Mouse (Mus musculus) cerebellum, adult (tissue): ENCODE results near the gene Fstl3.
A peak's percentile ranks its signal among the peaks of the same experiment; 100 is the strongest.

ENCODE experiments used
- ATAC-seq: cut with Nextera tagmentation; 2 replicates; pipeline ENCODE4 v1.9.2; 2017; ENCODE audit warnings: mild to moderate bottlenecking, moderate library complexity, mixed read lengths; ENCODE audit not compliant: insufficient number of reproducible peaks, low FRiP score, low TSS enrichment

The Fstl3 gene

GRCm38 (mm10) chr10:79806972-79807371 is 29.9 kb downstream of the Fstl3 start:
- no peak for ATAC-seq

- peak; percentile 21; the same call in 1 of the 2 replicates for ATAC-seq
These were observed 30.8 kb downstream of the Fstl3 start for GRCm38 (mm10) chr10:79807826-79808225.

- no peak for ATAC-seq
These were observed 31.7 kb downstream of the Fstl3 start for GRCm38 (mm10) chr10:79808728-79809127.

DNA sequence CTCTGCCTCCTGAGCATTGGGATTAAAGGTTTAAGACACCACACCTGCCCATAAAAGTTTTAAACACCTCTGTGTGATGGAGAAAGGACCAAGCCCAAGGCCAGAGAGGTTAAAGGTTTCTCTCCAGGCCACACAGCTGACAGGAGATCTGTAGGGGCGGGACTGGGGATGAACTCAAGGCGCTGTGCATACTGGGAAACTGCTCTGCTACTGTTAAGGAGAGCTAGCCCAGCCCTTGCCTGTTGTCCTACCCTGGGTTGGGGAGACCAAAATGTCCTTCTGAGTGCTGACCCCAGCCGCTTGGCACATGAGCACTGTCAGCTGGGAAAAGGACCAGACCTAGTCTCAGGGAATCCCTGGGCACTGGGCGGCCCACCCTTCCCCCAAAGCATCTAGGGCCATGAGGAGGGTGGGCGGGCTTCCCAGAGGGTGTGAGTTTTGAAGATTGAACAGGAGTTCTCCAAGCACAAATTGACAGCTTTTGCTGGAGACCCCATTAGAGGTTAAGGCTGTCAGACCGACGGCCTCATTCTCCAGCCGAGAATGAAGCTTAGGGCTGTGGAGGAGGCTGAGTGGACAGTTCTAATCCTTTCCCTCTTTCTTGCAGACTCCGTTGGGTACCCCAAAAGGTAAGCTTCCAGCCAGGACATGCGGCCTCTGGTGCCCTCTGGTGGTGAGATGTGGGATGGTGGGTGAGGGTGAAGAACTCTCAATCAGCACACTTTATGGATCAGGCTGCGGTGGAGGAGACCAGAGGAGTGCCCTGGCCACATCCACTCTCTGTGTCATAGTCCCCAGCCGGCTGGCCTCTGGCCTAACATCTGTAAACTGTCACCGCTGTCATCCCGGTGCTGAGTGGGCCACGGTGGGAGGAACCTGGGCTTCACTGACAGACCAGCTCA is 34.9 kb downstream of the Fstl3 start:
- peak; percentile 46; the same call in 1 of the 2 replicates for ATAC-seq

- no peak for ATAC-seq
These were observed 37.3 kb downstream of the Fstl3 start for GRCm38 (mm10) chr10:79814271-79814842.

DNA sequence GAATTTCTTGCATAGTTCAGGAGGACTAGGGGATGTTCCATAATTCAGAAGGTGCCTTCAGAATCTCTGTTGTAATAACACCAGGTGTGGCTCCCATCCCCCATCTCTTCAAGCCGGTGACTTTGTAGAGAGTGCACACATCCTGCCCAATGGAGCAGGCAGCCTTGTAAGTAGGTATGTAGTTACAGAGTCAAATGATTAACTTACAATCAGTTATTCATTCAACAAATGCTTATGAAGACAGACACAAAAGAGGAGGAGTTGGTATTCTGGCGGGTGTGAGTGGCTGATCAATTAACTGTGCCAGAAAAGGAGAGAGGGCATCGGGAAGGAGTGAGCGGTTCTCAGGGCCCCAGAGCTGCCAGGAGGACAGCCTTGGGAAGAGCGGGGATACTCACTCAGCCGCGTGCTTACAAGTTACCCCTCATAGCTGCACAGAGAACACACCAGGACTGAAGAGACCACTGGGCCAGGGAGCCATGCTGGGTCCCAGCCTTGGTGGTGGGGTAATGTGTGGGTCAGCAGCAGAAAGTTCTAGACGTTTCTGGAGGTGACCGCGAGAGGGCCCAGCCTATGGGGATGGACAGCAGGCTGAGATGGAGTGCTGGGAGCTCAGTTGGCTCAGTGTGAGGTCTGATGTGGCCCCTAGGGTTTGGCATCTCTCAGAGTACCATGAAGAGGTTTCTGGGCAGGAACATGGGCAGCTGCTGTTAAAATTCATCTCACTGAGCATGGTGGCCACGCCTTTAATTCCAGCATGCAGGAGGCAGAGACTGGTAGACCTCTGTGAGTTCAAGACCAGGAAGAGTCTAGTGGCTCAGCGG is 38.8 kb downstream of the Fstl3 start:
- ATAC-seq: no peak

GRCm38 (mm10) chr10:79817111-79817510 is 40.0 kb downstream of the Fstl3 start:
- ATAC-seq: no peak

- no peak for ATAC-seq
These were observed 41.2 kb downstream of the Fstl3 start for GRCm38 (mm10) chr10:79818225-79818624.

- ATAC-seq: no peak
These were observed 42.5 kb downstream of the Fstl3 start for GRCm38 (mm10) chr10:79819606-79820005.

GRCm38 (mm10) chr10:79820277-79820676 is 43.2 kb downstream of the Fstl3 start:
- ATAC-seq: no peak

GRCm38 (mm10) chr10:79820782-79821181 is 43.7 kb downstream of the Fstl3 start, which contains the start of gene Misp:
Gene Misp (plus strand): TSS chr10:79820989.
- no peak for ATAC-seq

DNA sequence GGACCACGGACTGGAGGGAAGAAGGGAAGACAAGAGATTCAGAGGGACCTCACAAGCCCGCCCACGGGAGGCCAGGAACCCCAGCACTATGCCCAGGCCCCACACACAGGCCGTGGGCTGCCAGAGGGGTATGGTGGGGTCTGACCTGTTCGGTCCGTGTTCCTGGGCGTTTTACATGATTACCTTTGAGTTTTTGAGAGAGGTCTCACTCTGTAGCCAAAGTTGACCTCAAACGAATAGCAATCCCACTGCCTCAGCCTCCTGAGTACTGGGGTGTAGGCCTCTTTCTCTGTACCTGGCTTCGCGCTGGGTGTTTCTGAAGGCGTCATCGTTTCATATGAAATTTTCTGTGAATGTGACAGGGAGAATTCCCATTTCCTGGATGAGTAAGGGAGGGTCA is 44.7 kb downstream of the Fstl3 start:
- no peak for ATAC-seq

DNA sequence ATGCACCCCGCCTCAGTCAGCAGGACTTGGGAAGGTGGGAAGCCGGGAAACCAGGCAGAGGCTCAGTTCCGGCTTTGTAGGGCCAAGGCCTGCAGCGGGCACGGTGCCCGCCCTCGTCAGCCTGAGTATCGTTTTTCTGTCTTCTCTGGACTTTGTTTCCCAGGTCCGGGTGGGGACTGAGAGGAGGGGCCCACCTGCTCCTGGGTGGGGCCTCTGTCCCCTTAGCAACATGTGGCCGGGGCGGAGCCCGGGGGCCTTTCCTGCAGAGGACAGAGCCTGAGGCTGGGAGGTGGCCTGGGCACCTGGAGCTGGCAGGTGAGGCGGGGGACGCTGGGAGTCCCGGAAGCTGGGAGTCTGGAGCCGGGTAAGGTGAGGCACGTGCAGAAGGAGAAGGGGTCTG is 45.3 kb downstream of the Fstl3 start:
- ATAC-seq: no peak

DNA sequence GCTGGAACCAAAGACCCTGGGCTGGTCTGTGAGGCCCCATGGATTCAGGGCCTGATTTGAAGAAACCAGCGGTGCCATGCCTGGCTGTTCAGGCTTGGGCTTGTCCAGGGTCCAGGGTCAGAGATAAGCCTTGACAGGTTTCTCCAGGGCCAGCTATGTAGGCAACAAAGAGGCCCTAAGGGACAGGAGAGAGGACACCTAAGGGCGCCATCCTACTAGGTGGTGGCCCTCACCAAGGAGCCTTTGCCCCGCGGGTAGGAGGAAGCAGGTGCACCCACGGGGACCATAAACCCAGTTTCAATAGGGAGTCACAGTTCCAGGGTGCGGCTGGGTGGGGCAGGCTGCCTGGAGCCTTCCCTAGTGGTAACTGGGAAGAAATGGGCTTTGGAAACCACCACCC is 45.9 kb downstream of the Fstl3 start:
- no peak for ATAC-seq

- ATAC-seq: no peak
These were observed 47.3 kb downstream of the Fstl3 start for GRCm38 (mm10) chr10:79824413-79824812.

- no peak for ATAC-seq
These were observed 54.5 kb downstream of the Fstl3 start for GRCm38 (mm10) chr10:79831583-79831982.
